Mouse (Mus musculus): ENCODE results near the gene Zbtb11.
"Not testable (repeated sequence)": the region's sequence is repeated elsewhere in the genome, so short reads cannot be mapped to it uniquely, and the experiment has no call there.

Zbtb11 gene

DNA sequence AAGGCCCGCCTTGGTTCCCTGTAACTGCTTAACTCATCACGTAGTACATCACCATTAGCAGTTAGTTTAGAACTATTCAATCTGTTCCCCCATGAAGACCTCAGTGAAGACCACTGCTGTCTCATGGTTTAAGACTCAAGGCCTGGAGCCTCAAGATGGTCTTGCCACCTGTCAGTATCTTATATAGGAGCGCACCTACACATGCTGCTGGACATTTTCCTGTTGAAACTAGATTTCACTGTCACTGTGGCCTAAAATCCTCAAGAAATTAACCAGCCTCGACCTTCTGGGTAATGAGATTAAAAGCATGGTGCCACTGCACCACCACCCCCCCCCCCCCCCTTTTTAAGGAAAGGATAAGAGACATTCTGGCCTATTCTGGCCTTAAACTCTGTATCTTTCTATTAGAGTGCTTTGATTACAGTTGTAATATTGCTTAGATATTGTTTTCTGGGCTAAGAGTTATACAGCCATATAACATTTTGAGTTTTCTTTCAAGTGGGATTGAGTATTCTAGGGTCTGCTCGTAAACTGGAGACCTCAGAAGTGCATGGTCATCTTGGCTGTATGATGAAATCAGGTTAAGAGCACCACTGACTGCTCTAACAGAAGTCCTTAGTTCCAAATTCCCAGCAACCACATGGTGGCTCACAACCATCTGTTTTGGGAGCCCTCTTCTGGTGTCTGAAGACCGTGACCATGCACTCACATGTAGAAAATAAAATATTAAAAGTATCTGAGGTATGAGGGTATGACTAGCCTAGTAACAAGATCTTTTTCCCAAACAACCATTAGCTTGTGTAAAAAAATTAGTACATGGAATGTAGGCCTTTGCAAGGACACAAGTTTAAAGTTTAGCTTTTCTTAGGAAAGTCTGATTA lies 1.7 kb upstream of the Zbtb11 start:
- no peak for DNase-seq

DNA sequence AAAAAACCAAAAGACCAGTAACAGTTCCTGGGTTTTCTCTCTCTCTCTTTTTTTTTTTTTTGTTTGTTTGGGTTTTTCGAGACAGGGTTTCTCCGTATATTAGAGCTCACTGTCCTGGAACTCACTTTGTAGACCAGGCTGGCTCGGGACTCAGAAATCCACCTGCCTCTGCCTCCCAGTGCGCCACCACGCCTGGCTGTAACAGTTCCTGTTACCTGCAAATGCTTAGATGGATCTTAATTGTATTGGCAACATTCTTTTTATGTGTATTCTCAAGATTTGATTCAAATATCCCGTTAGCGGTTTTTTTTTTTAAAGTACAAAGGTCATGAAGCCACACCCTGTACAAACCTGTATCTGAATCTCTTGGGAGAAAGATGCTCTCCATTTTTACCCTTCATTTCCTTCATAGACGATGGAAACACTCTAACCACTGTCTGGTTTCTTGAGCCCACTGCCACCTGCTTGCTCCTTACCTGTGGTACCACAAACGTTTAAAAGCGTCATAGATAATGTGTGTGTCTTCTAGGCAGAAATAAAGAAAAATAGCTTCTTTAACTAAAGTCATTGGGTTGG lies 969 bp upstream of the Zbtb11 start:
- DNase-seq, result peak; percentile 20

DNA sequence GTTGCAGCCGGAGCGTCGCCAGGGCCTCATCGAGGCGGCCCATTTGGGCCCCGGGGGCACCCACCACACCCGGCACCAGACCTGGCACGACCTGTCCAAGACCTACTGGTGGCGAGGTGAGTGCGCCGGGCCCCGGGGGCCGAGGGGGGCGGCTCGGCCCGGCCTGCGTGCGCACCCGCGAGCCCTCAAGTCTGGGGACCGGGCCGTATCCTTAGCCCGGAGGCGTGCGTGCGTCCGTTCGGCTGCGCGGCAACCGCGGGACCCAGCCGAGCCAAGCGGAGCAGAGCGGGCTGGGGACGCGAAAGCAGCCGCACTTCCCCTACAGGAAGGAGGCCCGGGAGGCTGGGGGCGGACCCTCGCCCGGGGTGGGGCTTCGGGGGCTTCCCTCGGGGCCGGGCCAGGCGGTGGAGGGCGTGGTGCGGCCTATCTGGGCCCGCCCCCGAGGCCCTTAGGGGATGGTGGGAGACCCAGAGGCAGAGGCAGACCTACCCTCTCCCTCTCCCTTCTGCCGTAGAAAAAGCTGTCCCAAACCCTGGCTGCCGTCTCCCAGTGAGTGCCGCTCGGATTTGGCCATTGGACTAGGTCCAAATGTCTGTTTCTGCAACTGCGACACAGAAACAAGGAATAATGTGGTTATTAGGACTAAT lies 696 bp downstream of the Zbtb11 start:
- peak; percentile 96 for DNase-seq

DNA sequence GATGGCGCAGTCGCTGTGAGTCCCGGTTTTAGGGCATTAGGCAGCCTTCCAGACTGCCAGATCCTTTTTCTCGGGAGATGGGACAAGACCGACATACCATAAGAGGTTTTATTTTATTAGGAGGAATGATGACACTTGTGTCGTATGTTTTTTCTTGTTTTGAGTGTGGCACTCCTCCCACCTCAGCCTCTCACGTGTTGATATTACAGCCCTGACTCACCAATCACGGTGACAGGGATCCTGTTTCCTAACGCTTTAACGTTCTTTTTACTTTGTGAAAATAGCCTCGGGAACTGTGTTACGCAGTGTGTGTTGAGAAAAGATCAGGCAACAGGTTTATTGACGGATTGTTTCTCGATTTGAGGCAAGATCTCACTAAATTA lies 1.2 kb downstream of the Zbtb11 start:
- no peak for DNase-seq

DNA sequence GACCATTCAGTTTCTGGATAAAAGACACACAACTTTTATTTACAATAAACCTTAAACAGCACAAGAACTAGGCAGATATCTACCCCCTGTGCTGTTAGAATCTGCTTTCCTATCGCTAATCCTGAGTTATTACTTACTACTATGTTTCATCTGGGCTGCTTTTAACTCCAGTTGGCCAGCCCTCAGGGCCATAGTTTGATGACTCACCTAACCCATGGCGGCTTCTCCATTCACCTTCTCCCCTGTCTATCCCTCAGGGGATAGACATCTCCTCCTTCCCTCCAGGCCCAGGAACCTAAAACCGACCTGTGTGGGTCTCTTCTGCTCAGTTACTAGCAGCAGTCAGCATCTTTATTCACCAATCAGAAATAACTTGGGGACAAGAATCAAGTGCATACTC lies 12.3 kb downstream of the Zbtb11 start:
- DNase-seq, result no peak

DNA sequence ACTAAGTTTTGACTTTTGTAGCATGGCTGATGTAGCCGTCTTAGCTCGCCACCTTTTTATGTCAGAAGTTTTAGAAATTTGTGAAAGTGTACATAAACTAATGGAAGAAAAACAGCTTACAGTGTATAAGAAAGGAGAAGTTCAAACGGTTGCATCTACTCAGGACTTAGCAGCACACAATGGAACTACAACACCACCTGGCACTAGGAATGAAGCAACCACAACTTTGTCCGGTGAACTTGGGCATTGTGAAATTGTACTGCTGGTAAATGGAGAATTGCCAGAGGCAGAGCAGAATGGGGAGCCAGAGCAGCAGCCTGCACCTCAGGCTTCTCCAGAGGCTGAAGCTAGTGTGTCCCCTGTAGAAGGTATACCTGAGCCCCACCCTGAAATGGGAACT lies 16.6 kb downstream of the Zbtb11 start:
- no peak for DNase-seq

DNA sequence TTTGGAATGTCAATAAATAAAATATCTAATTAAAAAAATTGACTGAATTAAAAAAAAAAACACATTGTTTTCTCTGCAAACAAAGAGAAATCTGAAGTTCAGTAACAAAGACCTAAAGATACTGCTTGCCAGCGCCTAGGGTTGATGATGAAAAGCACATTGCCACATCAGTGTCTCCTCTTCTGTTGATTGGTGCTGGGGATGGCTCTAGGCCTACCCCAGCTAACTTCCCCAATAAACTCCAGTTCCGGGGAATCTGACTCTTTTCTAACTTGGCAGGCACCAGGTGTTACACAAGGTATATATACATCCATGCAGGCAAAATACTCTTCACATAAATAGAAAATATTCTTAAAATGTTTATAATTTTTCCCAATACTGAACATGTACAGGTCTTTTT lies 20.6 kb downstream of the Zbtb11 start:
- no peak for DNase-seq

DNA sequence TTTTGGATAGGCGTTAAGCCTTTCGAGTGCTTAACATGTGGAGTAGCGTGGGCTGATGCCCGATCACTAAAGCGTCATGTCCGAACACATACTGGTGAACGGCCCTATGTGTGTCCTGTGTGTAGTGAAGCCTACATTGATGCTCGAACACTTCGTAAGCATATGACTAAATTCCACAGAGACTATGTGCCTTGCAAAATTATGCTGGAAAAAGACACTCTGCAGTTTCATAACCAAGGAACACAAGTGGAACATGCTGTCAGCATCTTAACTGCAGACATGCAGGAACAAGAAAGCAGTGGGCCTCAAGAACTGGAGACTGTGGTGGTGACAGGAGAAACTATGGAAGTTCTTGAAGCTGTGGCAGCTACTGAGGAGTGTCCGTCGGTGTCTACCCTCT lies 33.1 kb downstream of the Zbtb11 start:
- no peak for DNase-seq

DNA sequence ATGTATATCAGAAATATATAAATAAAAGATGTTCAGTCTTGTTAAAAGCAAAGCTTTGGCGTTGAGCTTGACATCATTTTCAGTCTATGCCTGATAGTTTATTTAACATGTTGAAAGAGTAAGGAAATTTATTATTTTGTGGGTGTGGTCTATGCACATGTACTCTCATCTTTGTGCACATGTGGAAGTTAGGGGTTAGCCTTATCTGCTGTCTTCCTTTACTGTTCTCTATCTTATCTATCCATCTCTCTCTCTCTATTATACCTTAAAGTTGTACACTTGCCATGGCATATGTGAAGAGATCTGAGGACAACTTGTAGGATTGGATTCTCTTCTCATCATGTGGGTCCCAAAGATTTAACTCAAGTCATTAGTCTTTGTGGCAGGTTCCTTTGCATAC lies 35.2 kb downstream of the Zbtb11 start:
- DNase-seq, result no peak

DNA sequence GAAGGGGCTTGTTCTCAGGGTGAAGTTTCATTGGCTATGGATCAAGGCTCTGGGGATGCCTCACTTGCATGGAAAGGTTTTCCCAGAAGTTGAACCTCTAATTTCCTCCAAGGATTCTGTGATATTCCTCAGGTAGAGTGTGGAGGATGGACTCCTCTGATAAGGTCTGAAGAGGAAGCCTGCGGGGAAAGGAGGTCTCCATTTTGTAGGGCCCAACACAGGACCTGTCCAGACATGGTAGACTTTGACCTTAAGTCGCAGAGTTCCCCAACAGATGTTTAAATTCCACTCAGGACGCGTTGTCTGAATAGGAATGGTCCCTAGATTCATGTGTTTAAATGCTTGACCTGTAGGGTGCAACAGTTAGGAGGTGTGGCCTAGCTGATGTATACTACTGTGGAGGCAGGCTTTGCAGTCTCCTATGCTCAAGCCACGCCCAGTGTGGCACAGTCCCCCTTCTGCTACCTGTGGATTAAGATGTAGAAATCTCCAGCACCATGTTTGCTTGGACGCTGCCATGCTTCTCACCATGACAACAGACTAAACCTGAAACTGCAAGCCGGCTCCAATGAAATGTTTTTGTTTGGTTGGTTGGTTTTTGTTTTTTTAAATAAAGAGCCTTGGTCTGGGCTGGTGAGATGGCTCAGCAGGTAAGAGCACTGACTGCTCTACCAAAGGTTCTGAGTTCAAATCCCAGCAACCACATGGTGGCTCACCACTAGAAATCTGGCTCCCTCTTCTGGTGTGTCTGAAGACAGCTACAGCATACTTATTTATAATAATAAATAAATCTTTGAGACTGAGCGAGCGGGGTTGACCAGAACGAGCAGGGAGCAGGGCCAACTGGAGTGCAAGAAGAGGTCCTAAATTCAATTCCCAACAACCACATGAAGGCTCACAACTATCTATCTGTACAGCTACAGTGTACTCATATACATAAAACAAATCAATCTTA lies 39.4 kb downstream of the Zbtb11 start:
- DNase-seq, result no peak

DNA sequence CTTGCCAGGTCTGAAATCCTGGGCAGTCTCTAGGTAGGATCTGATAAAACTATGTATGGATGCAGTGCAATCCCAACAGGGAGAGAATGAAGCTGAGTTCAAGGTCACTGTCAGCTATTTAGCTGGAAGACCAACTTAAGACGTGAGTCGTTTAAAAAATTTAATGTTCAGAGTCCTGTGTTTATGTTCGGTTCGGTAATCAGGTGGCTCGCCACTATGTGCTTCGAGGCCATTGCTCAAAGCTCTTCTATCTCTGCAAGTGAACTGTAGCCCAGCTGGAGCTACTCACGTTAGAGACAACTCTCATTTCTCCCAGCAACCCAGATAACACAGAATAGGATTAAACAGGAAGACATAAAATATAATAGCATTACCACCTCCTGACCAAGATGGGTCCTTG lies 40.4 kb downstream of the Zbtb11 start:
- no peak for DNase-seq

DNA sequence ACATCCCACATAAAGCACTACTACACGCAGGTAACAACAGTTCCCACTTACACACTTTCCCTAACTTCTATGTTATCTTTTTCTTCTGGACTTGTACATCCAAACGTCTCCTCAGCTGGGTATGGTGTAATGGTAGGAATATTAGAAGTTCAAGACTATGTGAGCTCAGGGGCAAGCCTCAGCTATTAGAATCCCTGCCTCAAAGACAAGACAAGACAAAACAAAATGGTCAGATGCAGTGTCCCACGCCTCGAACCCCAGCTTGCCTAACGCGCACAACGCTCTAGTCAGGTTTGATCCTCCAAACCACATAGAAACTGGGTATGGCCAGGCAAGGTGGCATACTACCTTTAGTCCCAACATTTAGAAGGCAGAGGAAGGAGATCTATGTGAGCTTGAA lies 46.0 kb downstream of the Zbtb11 start:
- no peak for DNase-seq

DNA sequence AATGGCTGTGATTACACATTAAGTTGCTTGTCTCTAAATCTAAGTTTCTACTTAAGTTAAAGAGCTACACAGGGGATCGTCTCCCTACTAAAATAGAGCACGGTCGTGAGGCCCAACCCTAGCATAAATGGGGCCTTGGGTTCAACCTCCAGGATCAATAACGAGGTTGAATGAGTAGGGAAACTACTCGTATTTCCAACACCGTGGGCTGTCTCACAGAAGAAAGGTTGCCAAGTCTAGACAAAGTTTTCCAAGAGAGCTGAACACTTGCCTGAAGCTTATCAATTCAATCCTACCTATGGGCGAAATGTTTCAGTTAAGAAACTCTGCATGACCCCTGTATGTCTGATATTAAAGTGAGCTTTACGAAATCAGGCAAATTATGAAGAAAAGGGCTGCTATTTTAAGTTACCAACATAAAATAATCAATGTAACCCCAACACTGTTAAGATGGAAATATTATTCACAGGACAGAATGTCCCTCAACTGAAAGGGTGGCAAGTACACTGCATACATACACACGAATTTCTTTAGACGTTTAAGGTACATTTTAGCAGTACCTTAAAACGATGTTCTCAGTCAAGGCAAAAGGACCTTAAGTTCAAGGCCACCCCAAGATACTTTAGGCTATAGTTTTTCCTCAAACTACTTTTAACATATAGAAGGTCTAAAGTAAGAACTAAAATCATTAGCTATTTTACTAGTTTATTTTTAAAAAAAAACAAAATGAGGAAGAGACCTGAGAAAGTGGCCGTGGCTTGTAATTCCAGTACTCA lies 54.4 kb downstream of the Zbtb11 start:
- DNase-seq, result no peak

DNA sequence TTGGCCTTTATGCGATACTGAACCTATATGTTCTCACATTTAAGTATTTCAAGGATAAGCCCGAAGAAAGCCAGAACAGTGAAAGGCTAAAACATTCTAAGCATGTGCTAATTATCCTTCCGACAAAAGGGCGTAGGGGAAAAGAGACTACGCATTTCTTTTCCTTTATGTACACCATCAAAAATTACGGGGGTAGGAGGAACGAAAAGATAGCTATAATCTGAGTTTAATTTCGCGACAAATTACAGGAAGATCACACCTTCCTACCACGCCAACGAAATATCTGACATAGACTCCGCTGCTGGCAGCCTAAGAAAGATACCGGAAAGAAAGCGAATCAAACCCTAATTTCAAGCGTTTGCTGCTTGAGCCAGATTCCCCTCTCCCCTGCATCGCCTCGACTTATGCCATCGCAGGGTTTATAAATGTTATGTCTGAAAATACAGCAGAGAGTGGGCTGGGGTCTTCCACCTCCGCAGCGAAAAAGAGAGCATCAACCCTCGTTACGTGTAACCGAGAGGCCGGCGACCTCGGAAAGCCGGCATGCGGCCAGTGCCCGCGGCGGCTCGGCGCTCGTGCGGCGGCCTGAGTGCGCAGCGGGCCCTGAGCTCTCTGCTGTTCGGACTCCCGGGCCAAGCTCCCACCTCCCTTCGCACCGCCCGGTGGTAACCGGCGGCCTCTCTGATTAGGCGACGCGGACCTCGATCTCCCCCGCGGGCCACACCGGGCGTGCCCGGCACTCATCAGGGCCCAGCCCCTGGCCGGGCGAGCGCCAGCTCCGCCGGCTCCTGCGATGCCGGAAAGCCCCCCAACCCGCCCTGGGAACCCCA lies 55.3 kb downstream of the Zbtb11 start:
- DNase-seq, result no peak

DNA sequence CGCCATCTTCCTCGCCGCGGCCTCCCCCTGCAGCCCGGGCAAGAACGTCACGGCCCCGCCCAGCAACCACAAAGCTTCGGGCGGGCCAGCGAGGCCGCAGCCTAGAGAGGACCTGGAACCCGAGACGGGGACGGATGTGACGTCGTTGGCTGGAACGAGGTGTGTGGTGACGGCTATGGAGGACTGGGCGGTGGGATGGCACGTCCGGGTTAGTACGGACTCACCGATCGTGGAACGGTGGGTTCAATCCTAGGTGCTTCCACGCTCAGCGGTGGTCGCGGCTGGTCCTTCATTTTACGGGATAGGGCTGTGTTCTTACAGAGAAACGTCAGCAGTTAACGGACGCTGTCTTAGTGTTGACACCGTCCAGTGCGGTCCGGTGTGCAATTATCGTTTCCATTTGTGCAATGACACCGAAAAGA lies 56.0 kb downstream of the Zbtb11 start, which contains the start of gene Pcnp:
Gene Pcnp, minus strand, starts transcription at position 79 of the 422 bp plus-strand sequence.
- peak; percentile 96 for DNase-seq

DNA sequence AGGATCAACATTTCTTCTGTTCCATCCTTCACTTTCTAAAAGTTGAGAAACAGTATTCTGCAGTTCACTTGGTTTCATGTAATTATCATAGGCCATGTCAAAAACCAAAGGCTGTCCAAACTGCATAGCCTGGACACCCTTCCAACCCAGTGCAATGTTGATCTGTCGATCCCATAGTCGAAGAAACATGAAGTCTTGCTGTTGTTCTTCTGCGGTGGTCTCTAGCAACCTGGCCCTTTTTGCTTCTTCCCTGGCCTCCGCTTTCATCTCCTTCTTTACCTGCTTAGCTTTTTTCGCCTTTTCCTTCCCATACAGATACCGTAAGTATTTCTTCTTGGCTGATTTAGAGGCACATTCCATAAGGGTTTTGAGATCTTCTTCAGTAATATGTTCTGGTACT lies 60.9 kb downstream of the Zbtb11 start:
- DNase-seq, result no peak

DNA sequence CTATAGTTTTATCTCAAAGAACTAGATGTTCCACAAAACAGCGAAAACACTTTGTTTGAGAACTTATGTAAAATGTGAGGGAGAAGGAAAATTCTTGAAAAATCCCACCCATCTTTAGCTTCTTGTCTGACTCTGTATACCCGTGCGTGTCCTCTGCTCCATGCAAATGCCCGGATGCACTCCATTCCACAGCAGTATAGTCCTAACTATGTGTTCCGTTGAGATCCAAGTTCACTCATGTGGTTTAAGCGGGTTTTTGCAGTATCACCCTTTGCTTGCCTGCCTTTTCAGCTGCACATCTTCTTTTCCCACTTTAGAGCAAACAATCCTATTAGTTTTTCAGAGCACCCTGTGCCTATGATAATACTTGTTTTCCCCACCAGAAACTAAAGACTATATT lies 62.8 kb downstream of the Zbtb11 start:
- no peak for DNase-seq

DNA sequence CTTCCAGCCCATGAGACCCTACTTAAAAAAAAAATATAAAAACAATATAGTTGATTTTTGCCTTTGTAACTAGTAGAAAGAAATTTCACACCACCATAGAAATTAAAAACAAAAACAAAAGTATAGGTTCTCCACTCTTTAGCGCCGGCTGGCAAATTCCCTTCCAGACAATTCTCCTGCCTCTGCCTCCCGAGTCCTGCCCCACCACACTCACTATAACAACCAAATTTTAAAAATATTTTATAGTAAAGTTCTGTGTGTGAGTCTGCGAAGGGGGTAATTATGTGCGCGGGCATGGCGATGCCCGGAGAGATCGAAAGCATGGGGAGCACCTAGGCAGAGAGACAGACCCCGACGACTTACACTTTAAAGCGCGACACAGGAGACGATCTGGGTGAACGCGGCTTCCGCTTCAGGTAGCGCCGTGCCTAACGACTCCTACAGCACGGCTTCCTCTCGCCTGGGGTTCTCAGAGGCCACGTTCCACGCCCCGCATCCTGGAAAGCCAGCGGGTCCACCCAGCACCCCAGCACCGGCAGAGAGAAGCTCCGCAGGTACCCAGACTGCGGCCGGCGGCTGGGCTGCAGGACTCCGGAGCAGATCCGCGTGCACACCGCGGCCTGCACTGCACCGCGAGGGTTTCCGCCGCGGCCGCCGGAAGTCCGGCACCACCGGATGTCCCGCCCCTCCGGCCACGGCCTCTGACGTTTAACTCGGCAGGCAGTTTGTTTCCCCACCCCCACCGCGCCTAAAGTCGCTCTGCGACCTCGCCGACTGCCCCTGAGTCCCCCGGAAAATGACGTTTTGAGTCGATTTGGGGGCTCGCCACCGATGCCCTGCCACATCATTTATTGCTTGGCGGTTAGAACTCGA lies 63.7 kb downstream of the Zbtb11 start, which contains the start of gene Trmt10c:
Gene Trmt10c, minus strand, starts transcription at position 682 of the 873 bp plus-strand sequence.
- peak; percentile 96 for DNase-seq

DNA sequence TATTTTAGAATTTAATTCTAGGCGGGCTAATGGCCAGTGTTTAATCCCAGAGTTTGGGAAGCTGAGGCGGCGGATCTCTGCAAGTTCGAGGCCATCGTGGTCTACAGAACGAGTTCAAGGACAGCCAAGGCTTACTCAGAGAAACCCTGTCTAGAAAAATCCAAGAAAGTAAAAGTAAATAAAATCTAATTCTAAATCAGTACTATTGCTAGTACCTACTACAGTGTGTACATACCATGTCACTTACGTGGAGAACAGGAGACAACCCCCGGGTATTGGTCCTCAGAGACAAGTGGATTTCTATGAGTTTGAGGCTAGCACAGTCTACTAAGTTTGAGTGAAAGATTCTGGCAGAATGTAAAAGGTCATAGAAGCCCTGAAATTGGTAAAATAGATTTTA lies 64.4 kb downstream of the Zbtb11 start:
- DNase-seq, result no peak

DNA sequence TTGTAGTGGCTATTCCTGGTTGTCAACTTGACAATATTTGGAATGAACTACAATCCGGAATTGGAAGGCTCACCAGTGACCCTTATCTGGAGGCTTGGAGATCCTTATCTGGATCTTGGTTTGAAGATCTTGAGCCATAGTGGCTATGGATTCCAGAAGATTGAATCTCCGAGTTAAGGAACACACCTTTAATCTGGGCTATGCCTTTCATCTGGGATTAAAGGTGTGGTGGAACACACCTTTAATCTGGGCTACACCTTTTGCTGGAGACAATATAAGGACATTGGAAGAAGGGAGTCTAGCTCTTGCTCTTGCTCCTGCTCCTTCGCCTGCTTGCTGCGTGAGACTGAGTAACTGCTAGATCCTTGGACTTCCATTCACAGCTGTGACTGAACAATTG lies 74.4 kb downstream of the Zbtb11 start, which contains the start of gene Senp7:
Gene Senp7, plus strand, starts transcription at position 301 of the 400 bp plus-strand sequence.
- DNase-seq, result not testable (repeated sequence)
